Mouse (Mus musculus): ENCODE results near the gene Trim14.

DNA sequence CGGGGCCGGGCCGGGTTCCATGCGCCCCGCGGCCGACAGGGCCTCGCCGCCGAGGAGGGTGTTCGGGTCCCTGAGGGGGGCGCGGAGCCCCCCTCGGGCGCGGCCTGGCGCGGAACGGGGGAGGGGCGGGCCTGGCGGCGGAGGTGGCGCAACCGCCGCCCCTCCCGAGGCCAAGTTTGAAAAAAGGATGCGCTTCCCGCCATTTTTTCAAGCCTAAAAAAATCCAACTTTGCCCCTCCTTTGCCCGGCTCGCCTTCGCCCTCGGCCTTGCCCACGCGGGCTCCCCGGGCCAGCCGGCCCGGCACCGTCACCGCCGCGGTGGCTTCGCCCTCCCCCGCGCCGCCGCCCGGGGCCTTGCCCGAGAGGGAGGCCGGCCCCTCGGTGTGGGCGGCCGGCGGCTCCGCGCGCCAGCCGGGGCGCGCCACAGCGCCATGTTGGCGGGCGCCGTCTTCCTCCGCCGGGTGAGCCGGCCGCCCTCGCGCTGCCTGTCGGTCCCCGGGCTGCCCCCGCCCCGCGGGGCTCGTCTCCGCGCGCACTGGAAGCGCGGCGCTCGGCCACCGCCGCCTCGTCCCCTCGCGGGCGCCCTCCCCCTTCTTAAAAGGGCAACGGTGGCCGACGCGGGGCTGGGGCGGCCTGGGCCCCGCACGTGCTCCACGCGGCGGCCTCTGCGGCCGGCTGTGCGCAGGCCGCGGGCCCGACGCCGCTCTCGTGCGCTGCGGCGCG, 84.0 kb downstream of the Trim14 start:
- TF ChIP-seq POLR2A (IDR thresholded peaks at IDR 0.05; ENCODE audit: insufficient read depth, low read depth, low read length), result no peak
- no peak for TF ChIP-seq EP300 (IDR thresholded peaks at IDR 0.05; ENCODE audit: insufficient read depth, low read depth, low read length)
- TF ChIP-seq CTCF (IDR thresholded peaks at IDR 0.05), result no peak

Data from heart, adult 2 months (tissue).